Mouse (Mus musculus): ENCODE data around the gene Serpinb6a.
"Not testable (repeated sequence)": the region's sequence is repeated elsewhere in the genome, so short reads cannot be mapped to it uniquely, and the experiment has no call there.

Gene Serpinb6a

DNA sequence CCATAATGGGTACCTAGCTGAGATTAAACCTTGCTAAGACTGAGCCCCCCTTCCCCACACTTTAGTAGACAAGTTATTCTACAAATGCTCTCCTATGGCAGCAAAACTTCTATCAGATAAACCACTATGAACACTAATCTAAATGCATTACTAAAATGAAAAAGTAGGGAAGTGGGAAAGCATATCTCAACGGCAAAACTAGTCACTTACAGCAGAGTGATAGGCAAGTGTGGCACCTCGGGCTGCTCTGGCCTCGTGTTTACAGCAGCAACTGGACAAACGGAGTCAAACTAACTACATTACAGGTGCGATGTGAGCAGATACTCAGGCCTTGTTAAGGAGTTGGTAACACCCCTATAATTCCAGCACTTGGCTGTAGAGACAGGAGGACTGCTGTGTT is 13.0 kb downstream of the Serpinb6a start:
- DNase-seq (ENCODE audit: low spot score in 2 of 2) = no peak

DNA sequence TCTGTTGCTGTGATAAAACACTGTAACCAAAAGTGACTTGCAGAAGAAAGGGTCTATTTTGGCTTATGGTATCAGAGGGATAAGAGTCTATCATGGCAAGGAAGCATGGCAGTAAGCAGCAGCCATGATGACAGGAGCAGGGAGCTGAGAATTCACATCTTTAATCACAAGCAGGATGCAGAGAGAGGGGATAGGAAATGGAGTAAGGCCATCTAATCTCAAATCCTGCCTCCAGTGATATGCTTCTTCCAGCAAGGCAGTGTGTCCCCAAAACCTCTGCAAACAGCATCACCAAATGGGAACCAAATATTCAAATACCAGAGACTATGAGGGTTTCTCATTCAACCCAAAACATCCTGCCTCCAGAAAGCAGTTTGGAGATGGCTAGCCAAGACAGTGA is 36.0 kb downstream of the Serpinb6a start:
- no peak for DNase-seq (ENCODE audit: low spot score in 2 of 2)

DNA sequence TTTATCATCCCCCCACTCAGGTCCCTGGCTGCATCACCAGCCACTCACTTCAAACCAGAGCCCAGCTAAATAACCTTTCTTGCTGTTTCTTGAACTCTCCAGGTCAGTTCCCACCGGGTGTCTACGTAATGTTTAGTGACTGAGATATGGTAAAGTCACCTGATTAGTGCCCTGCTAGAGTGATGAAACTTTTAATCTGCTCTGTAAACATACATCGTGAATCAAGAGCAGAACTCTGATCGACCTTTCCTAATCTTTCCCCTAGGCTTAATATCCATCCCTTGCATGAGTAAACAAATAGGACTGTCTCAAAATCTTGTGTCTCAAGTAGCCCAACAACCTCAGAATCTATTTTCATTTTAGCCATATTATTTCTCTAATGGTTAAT is 36.6 kb downstream of the Serpinb6a start:
- no peak for DNase-seq (ENCODE audit: low spot score in 2 of 2)

DNA sequence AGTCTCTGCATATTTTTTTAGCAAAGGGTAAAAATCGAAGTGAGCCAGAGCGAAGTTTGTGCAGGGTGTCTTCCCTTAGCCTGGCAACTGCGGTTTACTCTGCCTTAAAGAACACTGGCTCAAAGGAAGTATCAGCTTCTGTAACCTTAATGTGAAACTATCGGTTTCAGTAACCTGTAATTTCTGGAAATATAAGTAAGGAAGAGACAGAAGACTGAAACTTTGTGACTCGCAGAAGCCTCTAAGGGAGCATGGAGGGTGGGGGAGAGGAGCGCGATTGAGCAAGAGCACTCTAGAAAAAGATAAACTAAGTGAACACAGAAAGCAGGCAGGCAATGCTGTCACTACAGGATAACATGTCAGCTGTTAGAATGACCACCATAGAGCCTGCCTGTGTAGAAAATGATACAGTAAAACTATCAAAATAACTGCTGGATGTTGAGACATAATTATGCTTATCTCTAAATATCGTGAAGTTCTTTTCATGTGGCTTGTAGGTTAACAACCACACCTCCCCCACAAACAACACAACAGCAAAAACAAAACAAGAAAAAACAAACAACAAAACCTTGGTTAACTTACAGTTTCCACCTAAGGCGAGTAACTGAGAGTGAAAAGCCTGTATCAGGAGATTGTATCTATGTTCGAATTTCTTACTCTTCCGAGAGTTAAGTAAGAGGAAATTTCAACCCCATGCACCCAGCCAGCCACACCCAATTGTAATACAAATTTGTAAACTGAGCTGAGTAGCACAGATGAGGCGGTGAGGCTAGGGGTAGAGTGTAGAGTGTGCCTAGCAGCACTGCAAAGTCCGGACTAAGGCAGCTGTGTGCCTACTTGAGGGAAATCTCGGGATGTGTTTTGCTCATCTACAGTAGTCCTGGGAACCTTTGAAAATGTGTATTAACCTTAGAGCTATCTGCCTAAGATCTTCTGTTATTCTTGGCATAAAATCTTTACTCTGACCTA is 37.3 kb downstream of the Serpinb6a start:
- DNase-seq (ENCODE audit: low spot score in 2 of 2) = no peak

DNA sequence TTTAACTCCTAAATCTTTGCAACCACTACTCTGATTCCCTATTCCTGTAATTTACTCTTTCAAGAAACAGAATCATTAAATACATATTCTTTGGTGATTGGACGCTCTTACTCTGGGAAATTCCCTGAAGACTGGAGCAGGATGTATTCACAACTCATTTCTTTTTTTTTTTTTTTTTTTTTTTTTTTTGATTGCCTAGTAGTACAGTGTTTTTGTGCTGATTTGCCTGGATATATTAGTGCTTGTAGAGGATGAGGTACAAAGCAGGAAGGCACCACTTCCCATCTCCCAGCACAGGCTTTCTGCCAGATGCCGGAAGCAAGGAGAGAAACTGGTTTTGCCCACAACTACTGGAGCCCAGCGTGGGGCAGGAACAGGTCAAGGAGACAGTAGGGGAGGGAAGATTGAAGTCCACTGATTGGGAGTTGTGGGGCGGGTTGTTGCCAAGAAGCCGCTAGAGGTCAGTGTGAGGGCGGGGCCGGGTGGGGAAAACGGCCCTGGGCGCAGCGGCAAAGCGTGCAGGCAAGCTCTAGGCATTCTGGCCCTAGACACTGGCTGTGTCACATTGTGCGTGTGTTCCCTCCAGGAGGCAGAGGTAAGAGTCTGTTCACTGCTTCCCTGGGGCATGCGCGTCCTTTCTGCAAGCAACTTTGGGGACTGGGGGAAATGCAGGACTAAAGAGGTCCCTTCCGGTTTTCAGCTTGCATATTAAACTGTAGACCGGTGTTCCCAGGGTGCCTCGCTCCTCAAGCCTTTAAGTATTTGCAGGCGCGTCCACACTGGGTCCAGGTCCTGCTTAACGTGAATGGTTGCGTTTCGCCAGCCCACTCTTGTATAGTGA is 38.2 kb downstream of the Serpinb6a start, which contains the start of gene Nqo2:
Gene Nqo2, plus strand, starts transcription at position 482 of the 841 bp plus-strand sequence.
- DNase-seq (ENCODE audit: low spot score in 2 of 2) = peak; percentile 34 to 41

DNA sequence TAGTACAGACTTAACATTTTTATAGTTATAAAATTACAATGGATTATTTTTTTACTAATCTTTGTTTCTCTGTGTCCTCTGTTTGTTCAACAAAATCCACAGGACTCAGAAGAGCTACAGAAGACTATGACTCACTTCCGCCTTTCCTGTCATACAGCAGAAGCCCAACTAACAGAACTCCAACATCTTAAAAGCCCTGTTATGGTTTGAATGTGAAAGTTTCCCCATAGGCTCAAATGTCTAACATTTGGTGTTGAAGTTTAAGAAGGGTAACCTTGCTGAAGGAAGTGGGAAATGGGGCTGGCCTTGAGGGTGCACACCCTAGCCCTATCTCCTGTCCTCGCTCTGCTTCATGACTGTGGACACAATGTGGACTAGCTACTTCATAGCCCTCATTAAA is 42.8 kb downstream of the Serpinb6a start:
- no peak for DNase-seq (ENCODE audit: low spot score in 2 of 2)

DNA sequence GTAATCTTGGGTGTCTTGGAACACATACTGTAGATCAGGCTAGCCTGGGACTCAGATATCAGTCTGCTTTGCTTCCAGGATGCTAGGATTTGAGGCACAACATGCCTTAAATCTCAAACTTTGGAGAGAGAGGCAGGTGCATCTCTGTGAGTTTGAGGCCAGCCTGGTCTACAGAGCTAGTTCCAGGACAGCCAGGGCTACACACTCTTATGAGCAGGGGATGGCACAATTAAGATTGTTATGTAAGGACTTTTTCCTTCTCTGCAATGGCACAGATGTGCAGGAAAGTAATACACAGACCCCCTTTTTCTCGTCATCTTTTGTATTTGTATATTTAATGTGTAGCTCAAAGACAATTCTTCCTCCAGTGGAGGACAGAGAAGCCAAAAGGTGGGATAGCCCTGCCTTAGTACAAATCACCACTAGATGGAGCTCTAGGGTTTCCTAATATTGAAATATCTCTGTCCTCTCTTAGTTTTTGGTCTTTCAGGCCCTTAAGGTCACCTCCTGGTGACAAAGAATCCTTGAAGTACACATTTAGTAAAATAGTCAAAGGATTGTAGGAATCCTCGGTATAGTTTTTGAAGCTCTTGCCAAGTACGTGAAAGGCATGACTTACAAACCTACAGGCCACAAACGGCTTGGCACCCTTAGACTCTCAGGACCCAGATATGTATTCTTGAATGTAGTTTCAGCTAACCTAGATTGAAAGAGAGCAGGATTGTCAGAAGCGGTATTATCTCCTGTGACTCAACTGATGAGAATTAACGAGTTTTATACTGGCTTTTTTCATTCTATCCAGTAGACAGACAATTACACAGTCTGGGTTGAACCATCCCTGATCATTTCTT is 45.8 kb downstream of the Serpinb6a start:
- DNase-seq (ENCODE audit: low spot score in 2 of 2) = no peak

DNA sequence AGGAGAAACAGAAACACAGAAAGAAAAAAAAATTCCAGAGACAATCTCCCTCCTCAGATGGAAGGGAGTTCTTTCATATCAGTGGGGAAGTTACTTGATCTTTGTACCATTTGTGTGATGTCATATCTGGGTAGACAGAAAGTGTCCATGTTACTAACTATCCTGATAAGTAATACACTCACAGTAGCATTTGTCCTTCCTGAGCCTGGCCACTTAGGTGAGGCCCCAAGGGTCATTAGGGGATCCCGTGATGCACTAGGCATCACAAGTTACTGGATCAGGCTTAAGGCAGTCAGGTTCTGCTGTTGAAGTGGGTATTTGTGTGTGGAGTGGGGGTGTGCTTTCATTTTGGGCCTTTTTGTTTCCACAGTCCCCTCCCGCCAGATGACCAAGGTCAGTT is 49.6 kb downstream of the Serpinb6a start:
- DNase-seq (ENCODE audit: low spot score in 2 of 2) = no peak

DNA sequence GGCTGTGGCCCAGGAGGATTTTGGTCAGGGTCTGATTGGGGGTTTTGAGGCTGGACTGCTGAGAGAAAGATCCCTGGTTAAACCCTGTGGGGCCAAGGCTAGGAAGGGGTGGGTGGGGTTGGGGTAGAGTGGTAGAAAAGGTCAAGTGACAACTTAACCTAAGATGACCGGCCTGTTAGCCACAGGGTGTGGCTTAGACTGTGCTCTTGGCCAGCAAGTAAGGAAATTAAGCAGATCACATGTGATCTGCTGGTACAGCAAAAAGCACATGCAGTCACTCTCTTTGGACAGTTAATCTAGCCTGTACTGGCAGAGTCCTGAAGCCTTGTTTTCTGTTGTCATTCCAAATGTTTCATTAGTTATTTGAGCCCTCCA is 50.5 kb downstream of the Serpinb6a start:
- DNase-seq (ENCODE audit: low spot score in 2 of 2) = no peak

DNA sequence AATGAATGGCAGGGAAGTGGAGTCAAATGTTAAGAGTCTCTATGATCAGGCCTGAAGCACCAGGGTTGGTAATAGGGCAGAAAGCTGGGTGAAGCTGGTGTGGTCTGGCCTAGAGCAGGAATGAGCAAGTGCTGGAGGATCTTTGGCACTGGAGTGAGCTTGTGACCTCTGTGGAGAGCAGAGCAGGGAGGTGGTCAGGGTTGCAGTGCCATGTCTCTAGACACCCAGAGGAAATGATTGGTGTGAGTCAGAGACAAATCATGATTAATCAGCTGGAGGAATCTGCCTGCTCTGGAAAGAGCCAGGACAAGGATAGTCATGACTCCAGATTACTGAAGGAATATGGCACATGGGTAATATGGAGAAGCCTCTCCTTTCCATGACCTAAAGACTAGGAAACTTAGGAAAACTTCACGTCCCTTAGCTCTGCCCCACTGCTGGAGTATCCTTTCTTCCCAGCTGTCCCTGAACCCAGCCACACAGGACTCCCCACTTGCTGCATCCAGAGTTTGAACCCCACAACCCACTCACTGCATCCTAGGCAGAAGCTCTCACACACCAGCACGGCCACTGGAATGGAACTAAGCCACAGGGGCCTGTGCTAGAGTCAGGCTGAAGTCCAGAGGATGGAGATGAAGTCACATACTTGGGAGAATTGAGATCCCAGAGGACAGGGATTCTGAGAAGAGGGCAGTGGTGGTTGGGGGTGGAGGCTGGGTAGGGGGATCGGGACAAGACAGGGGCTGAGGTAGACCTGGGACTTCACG is 51.1 kb downstream of the Serpinb6a start:
- no peak for DNase-seq (ENCODE audit: low spot score in 2 of 2)

DNA sequence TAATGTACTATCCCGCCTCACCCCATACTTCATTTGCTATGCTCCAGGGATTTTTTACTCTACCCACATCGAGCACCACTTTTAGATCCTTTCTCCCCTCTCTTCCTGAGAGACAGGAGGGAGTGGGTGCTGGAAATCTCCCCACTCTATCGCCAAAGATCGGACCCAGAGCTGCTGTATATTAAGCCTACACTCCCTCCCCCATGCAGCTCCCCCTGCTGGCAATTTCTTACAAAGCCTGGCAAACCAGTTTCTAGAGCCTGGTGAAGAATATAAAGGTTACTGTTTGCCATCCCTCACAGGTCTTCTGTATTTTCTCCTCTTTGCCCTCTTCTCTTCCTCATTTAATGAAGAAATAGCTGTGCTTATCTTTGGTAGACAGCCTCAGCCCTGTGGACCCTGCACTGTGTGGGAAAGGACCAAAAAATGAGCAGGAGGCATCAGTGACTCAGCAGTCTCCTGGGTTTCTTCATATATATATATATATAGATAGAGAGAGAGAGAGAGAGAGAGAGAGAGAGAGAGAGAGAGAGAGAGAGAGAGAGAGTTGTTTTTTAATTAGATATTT is 60.3 kb downstream of the Serpinb6a start:
- DNase-seq (ENCODE audit: low spot score in 2 of 2) = no peak

DNA sequence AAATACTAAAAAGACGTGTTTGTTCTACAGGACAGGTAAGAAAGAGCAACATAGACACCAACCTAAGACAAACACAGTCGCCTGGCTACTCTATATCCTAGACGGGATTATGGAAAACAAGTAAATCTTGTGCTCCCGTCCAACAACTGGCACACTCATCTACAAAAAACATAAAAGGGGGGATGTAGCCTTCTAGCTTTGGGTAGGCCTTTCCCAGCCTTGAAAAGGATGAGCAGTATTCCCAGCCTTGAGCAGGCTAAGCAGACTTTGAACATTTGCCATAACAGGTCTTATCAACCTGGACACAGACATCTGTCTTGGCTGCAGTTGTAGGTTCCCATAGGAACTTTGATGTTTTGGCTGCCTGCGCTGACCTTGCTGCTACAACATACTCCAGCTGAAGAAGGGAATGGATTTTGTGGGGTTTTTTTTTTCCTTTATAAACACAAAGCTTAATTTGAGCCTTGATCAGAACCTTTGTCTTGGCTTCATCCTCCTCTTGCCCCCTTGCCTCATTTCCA is 61.2 kb downstream of the Serpinb6a start:
- no peak for DNase-seq (ENCODE audit: low spot score in 2 of 2)

DNA sequence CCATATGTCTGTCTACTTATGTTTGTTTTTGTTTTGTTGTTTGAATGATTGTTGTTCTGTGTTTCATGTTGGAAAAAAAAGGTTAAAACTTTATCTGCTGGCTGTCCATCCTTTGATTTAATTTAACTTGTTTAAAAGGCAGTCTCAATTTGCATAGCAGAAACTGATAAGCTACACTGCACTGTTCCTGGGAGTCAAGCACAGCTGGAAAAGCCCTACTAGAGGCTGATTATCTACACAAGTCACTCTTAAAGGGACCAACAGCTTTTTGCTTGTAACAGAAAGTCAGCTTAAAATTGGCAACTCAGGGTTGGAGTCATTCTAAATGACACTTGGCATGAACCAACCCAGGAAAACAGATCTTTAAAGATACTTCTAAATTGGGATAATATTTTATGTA is 65.0 kb downstream of the Serpinb6a start:
- DNase-seq (ENCODE audit: low spot score in 2 of 2) = not testable (repeated sequence)

DNA sequence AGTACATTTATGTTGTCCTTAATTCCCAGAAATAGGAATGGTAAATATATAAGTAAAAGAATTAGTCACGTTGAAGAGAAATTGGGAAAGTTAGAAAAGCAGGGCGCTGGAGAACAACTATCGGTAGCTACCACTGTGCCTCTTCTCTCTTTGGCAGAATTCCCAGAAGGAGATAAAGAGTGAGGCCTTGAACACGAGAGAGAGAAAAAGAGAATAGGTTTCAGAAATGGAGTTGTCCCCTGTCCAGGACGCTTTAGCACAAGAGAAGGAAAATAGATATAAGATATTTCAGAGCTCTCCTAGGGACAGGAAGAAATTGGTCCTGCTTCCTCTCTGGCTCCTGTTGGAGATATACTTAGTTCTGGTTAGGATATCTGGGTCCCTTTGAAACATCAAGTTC is 65.4 kb downstream of the Serpinb6a start:
- DNase-seq (ENCODE audit: low spot score in 2 of 2) = no peak

DNA sequence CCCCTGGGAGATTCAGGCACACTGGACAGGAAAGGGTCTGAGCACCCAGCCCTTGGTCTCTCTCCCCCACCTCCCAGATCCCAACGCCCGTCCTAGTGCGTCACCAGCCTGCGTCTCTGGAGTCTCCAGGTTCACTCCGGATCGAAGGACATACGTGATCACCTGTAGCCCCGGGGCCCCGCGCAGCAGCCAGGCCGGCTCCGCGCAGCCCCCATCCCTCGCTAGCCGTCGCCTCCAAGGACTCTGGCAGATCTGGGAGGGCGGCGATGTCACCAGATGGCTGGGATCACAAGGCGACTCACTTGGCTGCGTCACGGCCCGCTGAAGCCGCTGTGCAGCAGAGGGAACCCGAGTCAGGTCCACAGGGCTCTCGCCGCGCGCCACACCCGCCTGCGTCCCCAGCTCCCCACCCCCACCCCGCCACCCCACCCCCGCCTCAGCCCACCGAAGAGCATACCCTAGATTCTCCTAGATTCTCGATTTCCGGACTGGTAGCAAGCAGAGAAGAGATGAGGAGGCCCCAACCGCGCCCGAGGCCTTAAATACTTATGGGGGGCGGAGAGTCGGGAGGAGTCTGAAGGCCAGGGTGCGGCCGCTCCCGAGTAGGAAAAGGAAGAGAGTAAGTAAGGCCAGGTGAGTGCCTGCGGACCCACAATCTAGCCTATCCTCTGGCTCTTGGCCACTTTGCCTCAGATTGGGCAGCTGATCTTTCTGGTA is 67.0 kb downstream of the Serpinb6a start:
- DNase-seq (ENCODE audit: low spot score in 2 of 2) = peak; percentile 37 to 46

DNA sequence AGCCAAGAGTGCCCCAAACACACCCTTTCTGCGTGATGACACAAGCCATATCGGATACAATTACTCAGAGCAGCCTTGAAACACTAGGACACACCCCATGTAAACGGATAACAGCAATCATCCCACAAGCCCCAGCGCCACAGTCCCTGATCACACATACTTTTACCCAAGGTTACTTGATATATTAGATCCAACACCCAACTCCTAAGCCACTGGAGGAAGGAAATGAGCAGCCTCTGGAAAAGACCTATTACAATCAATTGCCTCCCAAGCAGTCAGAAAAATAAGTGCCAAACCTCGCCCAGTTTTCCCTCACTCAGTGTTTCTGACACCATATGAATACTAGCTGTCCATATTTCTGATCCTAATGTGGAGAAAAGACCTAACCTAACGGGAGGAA is 67.9 kb downstream of the Serpinb6a start:
- no peak for DNase-seq (ENCODE audit: low spot score in 2 of 2)

DNA sequence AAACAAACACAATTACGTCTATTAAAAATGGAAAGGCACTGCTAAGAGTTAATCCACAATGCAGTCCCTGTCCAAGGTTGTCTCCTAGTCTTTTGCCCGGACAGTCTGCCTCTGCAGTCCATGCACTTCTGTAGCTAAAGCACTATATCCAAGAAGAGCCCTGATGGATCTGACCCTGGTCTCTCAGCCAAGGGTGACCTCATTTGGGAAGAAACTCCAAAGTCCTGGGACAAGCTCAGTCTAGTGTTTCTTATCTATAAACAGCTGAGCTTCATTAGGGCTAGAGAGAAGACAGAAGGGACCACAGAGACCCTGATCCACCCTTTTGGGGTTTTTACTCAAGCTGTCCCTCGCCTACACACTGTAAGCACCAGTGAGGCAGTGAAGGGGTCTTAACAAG is 71.7 kb downstream of the Serpinb6a start:
- DNase-seq (ENCODE audit: low spot score in 2 of 2) = no peak

DNA sequence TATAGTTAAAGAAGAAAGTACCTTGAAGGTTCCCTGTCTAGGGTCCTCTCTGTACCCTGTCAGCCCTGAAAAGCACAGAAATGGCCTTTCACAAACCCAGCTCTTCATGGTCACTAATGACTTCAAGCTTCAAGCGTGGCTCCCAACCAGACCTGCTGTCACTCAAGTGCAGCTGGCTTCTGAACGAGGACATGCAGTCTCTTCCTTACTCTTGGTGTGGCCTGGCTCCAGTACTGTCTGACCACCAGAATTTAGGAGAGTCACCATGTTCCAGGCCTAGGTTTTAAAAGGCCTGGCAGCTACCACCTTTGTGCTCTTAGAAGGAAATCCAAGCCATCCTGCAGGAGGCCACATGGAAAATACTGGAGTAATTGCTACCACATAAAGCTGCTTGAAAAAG is 72.3 kb downstream of the Serpinb6a start:
- no peak for DNase-seq (ENCODE audit: low spot score in 2 of 2)

DNA sequence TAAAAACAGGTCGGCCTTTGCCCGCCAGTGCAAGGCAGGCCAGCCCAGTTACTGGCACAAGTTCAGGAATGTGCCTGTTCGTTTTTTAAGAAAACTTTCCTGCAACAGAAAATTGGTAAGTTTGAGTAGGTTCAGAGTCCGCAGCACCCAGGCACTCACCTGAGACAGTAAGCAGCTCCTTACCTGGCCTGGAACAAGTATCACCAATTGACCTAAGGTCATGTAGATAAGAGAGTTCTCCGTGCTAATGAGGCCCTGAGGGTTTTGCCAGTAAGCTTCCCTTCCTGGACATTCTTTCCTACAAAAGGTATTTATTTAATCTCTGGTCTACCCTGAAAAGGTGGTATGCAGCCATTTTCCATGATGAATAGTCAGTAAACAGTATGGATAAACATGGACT is 80.9 kb downstream of the Serpinb6a start:
- no peak for DNase-seq (ENCODE audit: low spot score in 2 of 2)

DNA sequence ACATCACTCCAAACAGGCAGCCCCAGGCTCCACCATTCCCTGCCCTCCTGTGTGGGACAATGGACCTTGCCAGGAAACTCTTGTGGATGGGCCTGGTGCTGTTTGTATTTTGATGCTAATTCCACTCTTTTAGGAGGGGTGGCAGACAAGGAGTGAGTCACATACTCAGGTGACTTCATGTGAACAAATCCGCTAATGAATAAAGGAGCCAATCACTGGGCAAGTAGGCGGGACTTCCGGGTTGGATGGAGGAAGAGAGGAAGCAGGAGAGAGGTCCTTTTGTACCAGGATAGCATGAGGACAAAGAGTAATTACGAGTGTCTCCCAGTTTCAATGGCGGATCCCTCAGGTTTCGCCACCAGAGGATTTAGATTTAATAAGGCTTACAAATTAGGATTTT is 81.6 kb downstream of the Serpinb6a start:
- no peak for DNase-seq (ENCODE audit: low spot score in 2 of 2)

Data from frontal cortex, postnatal 14 days (tissue).